Mouse (Mus musculus) limb, embryonic 13.5 days (tissue): ENCODE data around the gene Txndc2. TPM values are rescaled to one million over a fixed set of nuclear protein-coding genes. Genes with fewer than 3 reads are reported as not detected.

ENCODE experiments used
- ATAC-seq: fragments of 200-750 bp; cut with Nextera tagmentation; 2 replicates; pipeline ENCODE4 v1.8.0; 2017; ENCODE audit warnings: low read depth, moderate number of reproducible peaks, moderate TSS enrichment; ENCODE audit not compliant: low FRiP score
- H3K27ac ChIP-seq: fragments of 300-500 bp; sonication (generic); 2 replicates; pipeline ENCODE4 v1.5.1; 2015; ENCODE audit warnings: inconsistent platforms, mild to moderate bottlenecking, moderate library complexity
- H3K27me3 ChIP-seq: fragments of 300-500 bp; sonication (generic); 2 replicates; pipeline ENCODE4 v1.6.1; 2015; ENCODE audit warnings: mild to moderate bottlenecking, inconsistent platforms
- H3K36me3 ChIP-seq: fragments of 300-500 bp; sonication (generic); 2 replicates; pipeline ENCODE4 v1.6.1; 2015; ENCODE audit warnings: inconsistent platforms, mild to moderate bottlenecking, moderate library complexity
- H3K4me1 ChIP-seq: fragments of 300-500 bp; sonication (generic); 2 replicates; pipeline ENCODE4 v1.6.1; 2015; ENCODE audit warnings: inconsistent platforms
- H3K4me2 ChIP-seq: fragments of 300-500 bp; sonication (generic); replicated peaks from 2 replicates; pipeline ENCODE4 v1.6.1; 2015; ENCODE audit warnings: inconsistent platforms, mild to moderate bottlenecking, moderate library complexity
- H3K4me3 ChIP-seq: fragments of 300-500 bp; sonication (generic); 2 replicates; pipeline ENCODE4 v1.5.1; 2015; ENCODE audit warnings: moderate library complexity, mild to moderate bottlenecking, inconsistent platforms
- H3K9ac ChIP-seq: fragments of 300-500 bp; sonication (generic); 2 replicates; pipeline ENCODE4 v1.6.1; 2015; ENCODE audit warnings: mild to moderate bottlenecking, inconsistent platforms
- H3K9me3 ChIP-seq: fragments of 300-500 bp; sonication (generic); 2 replicates; pipeline ENCODE4 v1.6.1; 2016; ENCODE audit warnings: inconsistent platforms
- WGBS: fragments of 180-500 bp; shearing (Covaris S2); methylation state at CpG from one replicate; pipeline ENCODE4 v1.1.7; 2015; 5-methylcytosine and 5-hydroxymethylcytosine counted together
- polyA plus RNA-seq: library from polyadenylated mRNA; unstranded; fragments of >200 nt; fragmentation: Nextera tagmentation; extraction: Ambion mirVana; gene quantifications from 2 replicates; pipeline ENCODE4 v1.2.1, GENCODE M21; 2015

Txndc2 gene
- polyA plus RNA-seq, 1 experiment from 2014 or later: 0.10 TPM

- Histone ChIP-seq H3K27me3 (no peaks in the 10 kb centered on the region), H3K9me3 (no peaks in the 10 kb centered on the region), H3K27ac (no peak overlapping the region), H3K9ac (no peak overlapping the region), H3K4me1 (no peaks in the 10 kb centered on the region), H3K4me2 (no peak overlapping the region), H3K4me3 (no peak overlapping the region), H3K36me3 (0 out of 2 replicates have a peak, but pooled peaks cover 4% of the 10 kb centered on the region)
- no peak for ATAC-seq
- 84% methylated on average over 4 of the region's 4 CpGs for WGBS
Observed at GRCm38 (mm10) chr17:65669061-65669460, 27.1 kb upstream of the Txndc2 start.

DNA sequence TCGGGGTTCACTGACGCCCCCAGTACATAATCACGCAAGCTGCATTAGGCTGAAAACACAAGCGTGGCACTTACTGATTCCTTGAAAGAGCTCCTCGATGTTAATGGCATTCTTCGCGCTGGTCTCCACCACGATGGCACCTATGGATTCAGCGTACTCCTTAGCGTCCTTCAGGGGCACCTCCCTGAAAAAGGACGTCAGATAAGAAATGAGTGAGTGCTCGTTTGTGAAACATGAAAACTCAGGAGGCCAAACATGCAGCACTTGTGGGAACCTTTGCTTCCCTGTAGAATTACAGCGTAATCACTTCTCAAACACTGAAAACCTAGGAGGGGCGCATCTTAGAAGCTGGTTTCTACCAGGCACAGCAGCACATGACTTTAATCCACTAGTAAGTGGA, 25.8 kb upstream of the Txndc2 start:
- no peaks in the 10 kb centered on the region for H3K9me3 ChIP-seq
- 0 out of 2 replicates have a peak, but pooled peaks cover 4% of the 10 kb centered on the region for H3K36me3 ChIP-seq
- H3K4me1 ChIP-seq: no peaks in the 10 kb centered on the region
- H3K4me3 ChIP-seq: no peak overlapping the region
- no peak for ATAC-seq
- H3K9ac ChIP-seq: no peak overlapping the region
- WGBS: 88% methylated on average over 14 of the region's 14 CpGs
- no peaks in the 10 kb centered on the region for H3K27me3 ChIP-seq
- no peak overlapping the region for H3K4me2 ChIP-seq
- no peak overlapping the region for H3K27ac ChIP-seq

DNA sequence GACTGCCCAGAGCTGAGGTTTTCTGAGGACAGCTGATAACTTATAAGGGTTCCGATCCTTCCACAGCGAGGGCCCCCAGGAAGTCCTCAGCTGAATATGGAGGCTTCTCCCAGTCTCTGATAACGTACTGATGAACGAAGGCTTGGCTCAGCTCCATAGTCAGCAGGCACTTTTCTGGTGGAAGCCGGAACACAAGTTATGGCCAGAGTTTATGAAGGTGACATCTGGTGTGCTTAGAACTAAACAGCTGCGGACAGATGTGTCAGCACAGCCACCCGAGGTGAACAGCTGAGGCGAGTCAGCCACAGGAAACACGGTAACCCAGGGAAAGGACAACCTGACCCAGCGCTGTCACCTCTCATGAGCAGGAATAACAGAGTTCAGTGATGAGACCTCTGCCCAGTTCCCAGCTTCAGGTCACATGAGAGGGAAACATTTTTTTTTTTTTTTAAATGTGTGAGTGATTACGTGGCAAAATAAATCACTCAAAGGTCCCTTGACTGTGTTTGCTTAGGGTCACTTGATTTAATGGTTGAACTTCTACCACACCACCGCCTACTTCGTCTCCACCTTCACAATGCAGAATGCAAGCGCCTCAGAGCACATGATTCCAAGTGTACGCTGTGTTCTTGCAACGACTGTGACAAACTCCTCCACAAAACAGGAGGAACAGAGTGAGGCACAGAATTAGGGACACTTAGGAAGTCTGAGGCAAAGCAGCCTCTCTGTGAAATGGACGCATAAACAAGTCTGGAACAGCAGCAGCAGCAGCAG, 24.6 kb upstream of the Txndc2 start:
- Histone ChIP-seq H3K9me3 (no peaks in the 10 kb centered on the region), H3K4me1 (no peaks in the 10 kb centered on the region), H3K4me3 (no peak overlapping the region), H3K4me2 (no peak overlapping the region), H3K27ac (no peak overlapping the region), H3K36me3 (0 out of 2 replicates have a peak, but pooled peaks cover 4% of the 10 kb centered on the region), H3K9ac (no peak overlapping the region), H3K27me3 (no peaks in the 10 kb centered on the region)
- 60% methylated on average over 17 of the region's 17 CpGs for WGBS
- ATAC-seq: 0 out of 2 replicates have a peak, but pooled peaks have one; percentile 36

GRCm38 (mm10) chr17:65665786-65666387, 23.9 kb upstream of the Txndc2 start:
- Histone ChIP-seq H3K9ac (no peak overlapping the region), H3K9me3 (no peaks in the 10 kb centered on the region), H3K27ac (no peak overlapping the region), H3K4me1 (no peaks in the 10 kb centered on the region), H3K4me3 (no peak overlapping the region), H3K4me2 (no peak overlapping the region), H3K36me3 (0 out of 2 replicates have a peak, but pooled peaks cover 4% of the 10 kb centered on the region), H3K27me3 (no peaks in the 10 kb centered on the region)
- 90% methylated on average over 12 of the region's 12 CpGs for WGBS
- ATAC-seq: no peak

DNA sequence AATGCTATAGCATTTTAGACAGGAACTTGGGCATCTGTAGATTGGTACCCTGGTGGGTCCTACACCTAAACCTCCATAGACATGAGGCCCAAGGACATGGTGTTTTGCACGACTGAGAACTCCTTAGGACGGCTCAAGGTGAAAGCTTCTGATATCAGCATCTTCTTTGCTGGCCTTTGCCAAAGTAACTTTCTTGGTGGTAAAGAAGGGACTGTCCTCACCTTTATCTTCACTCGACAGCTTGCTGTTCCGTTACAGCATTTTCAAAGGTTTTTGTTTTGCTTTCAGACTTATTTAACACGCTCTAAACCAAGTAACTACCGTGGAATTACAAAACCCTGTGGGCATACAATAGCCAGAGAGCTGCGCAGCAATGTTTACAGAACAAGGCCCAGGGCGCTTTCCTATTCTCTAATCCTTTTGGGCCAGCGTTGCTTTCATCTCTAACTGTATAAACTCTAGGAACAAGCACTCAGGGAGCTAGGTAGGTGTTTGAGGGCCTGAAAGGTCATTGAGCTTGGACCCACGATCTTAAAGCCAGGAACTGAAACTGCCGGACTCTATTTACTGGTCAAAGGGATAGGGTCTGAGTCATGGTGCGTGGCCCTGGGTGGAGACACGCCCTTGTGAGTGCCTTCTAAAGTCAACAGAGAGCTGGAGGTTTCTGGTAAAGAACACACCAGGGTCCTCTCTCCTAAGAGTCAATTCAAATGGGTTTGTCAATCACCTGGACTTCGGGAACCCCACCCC, 21.5 kb upstream of the Txndc2 start:
- Histone ChIP-seq H3K9ac (no peak overlapping the region), H3K9me3 (no peaks in the 10 kb centered on the region), H3K4me2 (no peak overlapping the region), H3K4me1 (no peaks in the 10 kb centered on the region), H3K36me3 (0 out of 2 replicates have a peak, but pooled peaks cover 4% of the 10 kb centered on the region), H3K27me3 (no peaks in the 10 kb centered on the region), H3K4me3 (no peak overlapping the region), H3K27ac (no peak overlapping the region)
- ATAC-seq: no peak
- 85% methylated on average over 14 of the region's 14 CpGs for WGBS

GRCm38 (mm10) chr17:65662662-65663061, 20.7 kb upstream of the Txndc2 start:
- H3K4me2 ChIP-seq: no peak overlapping the region
- H3K4me1 ChIP-seq: no peaks in the 10 kb centered on the region
- no peak overlapping the region for H3K4me3 ChIP-seq
- ATAC-seq: no peak
- no peaks in the 10 kb centered on the region for H3K9me3 ChIP-seq
- 0 out of 2 replicates have a peak, but pooled peaks cover 4% of the 10 kb centered on the region for H3K36me3 ChIP-seq
- WGBS: 87% methylated on average over 3 of the region's 3 CpGs
- H3K9ac ChIP-seq: no peak overlapping the region
- H3K27me3 ChIP-seq: no peaks in the 10 kb centered on the region
- H3K27ac ChIP-seq: no peak overlapping the region

- no peak for ATAC-seq
- Histone ChIP-seq H3K4me2 (no peak overlapping the region), H3K4me3 (no peak overlapping the region), H3K4me1 (no peaks in the 10 kb centered on the region), H3K9ac (no peak overlapping the region), H3K27ac (no peak overlapping the region), H3K36me3 (0 out of 2 replicates have a peak, but pooled peaks cover under 1% of the 10 kb centered on the region), H3K9me3 (no peaks in the 10 kb centered on the region), H3K27me3 (no peaks in the 10 kb centered on the region)
- WGBS: 83% methylated on average over 2 of the region's 2 CpGs
Observed at GRCm38 (mm10) chr17:65658416-65658815, 16.4 kb upstream of the Txndc2 start.

GRCm38 (mm10) chr17:65657958-65658357, 16.0 kb upstream of the Txndc2 start:
- no peaks in the 10 kb centered on the region for H3K9me3 ChIP-seq
- H3K4me2 ChIP-seq: no peak overlapping the region
- H3K27me3 ChIP-seq: no peaks in the 10 kb centered on the region
- H3K4me1 ChIP-seq: no peaks in the 10 kb centered on the region
- H3K4me3 ChIP-seq: no peak overlapping the region
- WGBS: 93% methylated on average over 9 of the region's 9 CpGs
- H3K27ac ChIP-seq: no peak overlapping the region
- no peak overlapping the region for H3K9ac ChIP-seq
- no peak for ATAC-seq
- H3K36me3 ChIP-seq: peaks cover 4% of the 10 kb centered on the region; the same call in 1 of the 2 replicates

GRCm38 (mm10) chr17:65656731-65657130, 14.8 kb upstream of the Txndc2 start:
- Histone ChIP-seq H3K27me3 (no peaks in the 10 kb centered on the region), H3K4me1 (no peaks in the 10 kb centered on the region), H3K36me3 (peaks cover 16% of the 10 kb centered on the region), H3K27ac (no peak overlapping the region), H3K9ac (no peak overlapping the region), H3K4me3 (no peak overlapping the region), H3K4me2 (no peak overlapping the region), H3K9me3 (no peaks in the 10 kb centered on the region)
- 93% methylated on average over 6 of the region's 6 CpGs for WGBS
- no peak for ATAC-seq

DNA sequence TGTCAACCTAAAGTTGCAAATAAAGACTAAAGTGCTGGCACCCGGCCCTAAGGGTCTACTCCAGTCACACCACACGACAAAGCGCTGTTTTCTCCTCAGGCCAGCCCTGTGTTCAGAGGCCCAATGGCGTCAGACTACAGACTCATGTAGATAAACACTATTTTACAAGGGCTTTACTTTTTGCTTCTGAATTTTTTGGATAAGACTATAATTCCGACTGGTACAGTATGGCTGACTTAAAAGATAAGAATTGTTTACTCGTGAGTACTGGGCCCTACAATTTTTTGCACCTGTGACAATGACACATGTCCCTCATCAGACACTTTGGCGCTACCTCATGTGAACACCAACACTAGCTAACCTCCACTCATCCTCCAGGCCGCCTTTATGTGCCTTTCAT, 14.1 kb upstream of the Txndc2 start:
- H3K36me3 ChIP-seq: peaks cover 21% of the 10 kb centered on the region
- H3K4me2 ChIP-seq: no peak overlapping the region
- H3K27ac ChIP-seq: no peak overlapping the region
- no peaks in the 10 kb centered on the region for H3K27me3 ChIP-seq
- WGBS: 90% methylated on average over 8 of the region's 8 CpGs
- no peaks in the 10 kb centered on the region for H3K4me1 ChIP-seq
- ATAC-seq: no peak
- no peaks in the 10 kb centered on the region for H3K9me3 ChIP-seq
- no peak overlapping the region for H3K9ac ChIP-seq
- no peak overlapping the region for H3K4me3 ChIP-seq

GRCm38 (mm10) chr17:65655608-65656007, 13.6 kb upstream of the Txndc2 start:
- Histone ChIP-seq H3K36me3 (peaks cover 24% of the 10 kb centered on the region), H3K4me2 (no peak overlapping the region), H3K4me3 (no peak overlapping the region), H3K9ac (no peak overlapping the region), H3K27me3 (no peaks in the 10 kb centered on the region), H3K27ac (no peak overlapping the region), H3K4me1 (no peaks in the 10 kb centered on the region), H3K9me3 (no peaks in the 10 kb centered on the region)
- WGBS: 84% methylated on average over 4 of the region's 4 CpGs
- no peak for ATAC-seq

- Histone ChIP-seq H3K27me3 (no peaks in the 10 kb centered on the region), H3K9me3 (no peaks in the 10 kb centered on the region), H3K4me2 (no peak overlapping the region), H3K4me3 (no peak overlapping the region), H3K27ac (no peak overlapping the region), H3K9ac (no peak overlapping the region), H3K36me3 (peaks cover 24% of the 10 kb centered on the region), H3K4me1 (no peaks in the 10 kb centered on the region)
- WGBS: 90% methylated on average over 6 of the region's 6 CpGs
- ATAC-seq: no peak
Observed at GRCm38 (mm10) chr17:65650598-65650997, 8.6 kb upstream of the Txndc2 start.
